Mouse (Mus musculus) kidney, adult 18-20 months (tissue): ENCODE data around the gene Ets1.

Source experiments
- DNase-seq: peaks from one replicate; pipeline ENCODE4 v3.0.0; 2021

The Ets1 gene

DNA sequence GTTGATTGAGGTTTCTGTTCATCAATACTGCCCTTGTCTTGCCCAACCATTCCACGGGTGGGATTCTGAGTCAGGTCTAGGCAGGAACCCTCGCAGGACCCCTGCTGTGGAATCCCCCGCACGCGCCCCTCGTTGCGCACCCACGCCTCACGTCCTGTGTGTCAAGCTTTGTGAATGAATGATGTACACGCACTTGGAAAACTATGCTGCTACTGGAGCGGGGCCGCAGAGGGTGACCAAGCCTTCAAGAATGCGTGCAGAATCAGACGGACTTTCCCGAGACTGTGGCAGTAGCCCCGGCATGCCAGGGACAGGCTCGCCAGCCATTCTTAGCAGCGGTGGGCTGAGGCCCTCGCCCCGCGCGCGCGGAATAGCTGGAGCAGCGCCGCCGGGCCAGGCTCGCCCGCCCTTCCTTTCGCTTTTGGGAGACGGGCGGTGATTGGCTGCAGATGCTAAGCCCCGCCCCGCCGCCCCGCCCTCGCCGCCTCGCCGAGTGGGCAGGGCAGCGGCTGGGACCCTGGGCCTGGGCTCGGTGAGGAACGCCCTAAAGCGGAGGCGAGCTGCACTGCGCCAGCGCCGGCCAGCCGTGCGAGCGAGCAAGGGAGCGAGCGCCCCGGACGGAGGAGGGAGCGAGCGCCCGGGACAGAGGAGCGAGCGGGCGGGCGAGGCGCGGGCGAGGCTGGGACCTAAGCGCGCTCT is 59.6 kb downstream of the Ets1 start:
- peak; percentile 98 for DNase-seq

DNA sequence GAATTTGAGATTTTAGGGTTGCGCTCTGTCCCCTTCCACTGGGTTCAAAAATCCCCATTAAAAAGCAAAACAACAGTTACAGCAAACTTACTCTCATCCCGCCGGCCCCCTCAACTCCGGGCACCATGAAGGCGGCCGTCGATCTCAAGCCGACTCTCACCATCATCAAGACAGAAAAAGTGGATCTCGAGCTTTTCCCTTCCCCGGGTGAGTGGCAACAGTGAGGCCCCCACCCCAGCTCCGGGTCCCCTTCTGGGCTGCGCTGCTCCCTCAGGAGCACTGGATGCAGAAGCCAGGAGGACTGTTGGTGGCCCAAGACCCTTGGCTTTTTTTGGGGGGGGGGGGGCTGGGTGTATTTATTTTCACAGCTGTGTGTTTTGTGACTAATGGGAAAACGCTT is 60.2 kb downstream of the Ets1 start:
- no peak for DNase-seq

DNA sequence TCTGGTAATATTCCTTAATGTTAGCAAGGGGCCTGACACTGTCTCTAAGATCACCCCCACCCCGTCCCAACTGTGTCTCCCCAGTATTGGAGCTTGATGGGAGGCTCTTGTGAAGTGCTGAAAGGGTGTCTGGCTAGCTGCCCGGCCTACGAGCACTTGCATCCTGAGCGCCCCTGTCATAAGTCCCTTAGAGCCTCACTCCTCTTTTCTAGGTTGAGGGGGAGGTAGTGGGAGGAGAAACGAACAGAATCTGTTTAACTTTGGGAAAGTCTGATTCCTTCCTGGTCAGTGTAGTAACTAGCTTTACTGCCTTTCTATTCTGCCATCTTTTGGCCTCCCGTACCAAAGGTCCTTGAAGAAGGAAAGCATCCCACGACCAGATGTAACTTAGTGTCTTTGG is 60.7 kb downstream of the Ets1 start:
- DNase-seq: peak; percentile 64

DNA sequence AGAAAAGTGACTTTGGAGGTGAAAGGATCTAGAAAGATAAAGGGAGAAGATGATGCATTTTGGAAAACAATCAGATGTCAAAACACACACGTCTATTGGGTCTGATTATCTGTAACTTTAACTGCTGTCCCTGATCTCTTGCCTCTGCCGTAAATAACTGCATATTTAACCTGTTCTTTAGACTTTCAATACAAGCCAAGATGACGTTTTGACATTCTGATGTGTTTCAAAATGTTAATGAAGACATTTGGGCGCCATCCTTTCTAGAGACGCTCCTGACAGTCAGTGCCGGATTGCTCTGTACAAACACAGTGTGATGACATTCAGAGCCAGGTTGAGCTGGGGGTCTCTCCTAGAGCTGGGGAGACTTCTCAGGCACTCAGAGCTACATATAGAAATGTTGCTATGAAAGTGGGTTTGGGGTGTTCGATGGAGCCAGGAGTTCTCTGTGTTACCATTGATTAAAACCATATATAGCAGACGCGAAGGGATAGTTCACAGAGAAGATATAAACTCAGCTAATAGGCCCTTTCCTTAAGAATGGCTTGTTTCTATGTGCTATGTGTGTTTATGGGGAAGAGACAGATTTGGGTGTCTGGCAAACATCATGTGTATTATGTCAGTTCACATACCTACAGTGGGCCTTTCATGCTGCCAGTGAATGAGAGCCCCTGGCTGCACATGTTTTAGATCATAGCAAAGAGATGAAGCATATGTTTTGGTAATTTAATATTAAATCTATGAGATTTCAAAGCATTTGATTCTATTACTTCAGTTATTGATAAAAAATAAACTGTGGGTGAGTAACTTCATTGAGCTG is 61.5 kb downstream of the Ets1 start:
- DNase-seq: no peak

DNA sequence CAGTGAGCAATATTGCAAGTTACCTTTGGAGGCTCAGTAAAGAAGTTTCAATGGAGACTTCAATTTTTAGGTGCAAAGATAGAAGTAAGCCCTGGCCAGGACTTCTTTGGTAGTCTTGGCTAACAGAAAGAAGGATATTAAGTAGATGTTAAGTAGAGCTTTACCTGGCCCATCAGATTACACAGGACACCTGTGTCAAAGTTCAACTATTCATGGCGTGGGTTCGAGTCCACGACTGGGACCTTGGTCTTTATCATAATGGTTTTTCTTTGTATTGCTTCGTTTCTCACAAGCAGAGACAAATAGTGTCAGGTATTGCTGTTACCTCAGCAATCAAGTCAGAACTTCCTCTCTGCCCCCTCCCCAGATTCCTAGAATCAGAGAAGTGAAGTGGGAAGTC is 62.7 kb downstream of the Ets1 start:
- DNase-seq: no peak

DNA sequence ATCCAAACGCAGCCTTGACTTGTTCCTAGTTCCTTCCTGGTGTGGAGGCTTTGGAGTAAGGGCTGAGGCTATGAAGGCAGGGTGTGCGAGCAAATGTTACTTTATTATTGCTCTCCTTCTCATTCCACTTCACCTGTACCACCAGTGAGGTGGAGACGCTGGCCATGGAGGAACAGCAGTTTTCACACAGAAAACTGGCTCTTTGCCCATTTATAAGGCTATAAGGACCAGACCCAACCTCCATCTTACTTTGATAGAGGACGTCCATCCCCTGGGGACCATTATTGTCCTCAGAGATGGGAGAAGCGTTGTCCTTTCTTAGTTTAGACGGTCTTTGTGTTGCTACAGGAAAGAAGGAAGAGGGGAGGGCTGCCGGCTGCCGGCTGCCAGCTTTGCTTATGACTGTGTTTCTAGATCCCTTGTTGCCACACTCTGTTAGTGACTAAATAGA is 63.4 kb downstream of the Ets1 start:
- DNase-seq: no peak

DNA sequence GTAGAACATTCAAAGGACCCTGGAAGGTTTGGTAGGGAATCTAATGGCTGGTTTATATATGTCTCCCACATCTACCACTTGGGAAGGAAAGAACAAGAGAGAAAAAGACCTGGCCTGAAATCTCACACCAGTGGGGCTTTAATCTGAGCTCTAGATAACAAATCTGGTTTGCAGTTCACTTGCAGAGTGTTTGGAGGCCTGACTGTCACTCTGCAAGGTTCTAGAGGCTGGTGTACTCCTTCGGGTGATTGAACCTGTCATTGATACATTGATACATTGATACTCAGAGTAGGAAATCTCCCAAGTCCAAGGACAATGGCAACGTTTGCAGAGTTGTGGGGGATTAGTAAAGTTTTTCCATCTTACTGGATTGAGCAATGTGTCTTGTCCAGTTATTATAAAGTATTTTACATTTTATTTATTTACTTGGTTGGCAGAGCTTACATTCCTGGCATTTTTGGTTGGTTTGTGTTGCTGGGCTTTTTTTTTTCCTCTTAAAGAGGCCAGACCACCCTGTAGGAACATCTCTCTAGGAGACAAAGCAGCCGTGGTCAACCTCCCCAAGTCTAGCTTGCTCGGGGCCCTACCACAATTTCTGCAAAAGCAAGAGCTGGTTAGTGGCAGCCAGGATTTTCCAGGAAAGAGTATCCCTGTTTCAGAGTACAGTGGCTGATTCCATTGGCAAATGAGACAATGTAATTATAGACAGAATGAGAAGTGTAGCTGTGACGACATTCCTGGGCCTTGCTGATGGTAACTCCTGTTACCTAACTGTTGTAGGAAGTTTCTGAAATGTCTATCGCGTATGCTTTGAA is 64.3 kb downstream of the Ets1 start:
- DNase-seq: no peak

DNA sequence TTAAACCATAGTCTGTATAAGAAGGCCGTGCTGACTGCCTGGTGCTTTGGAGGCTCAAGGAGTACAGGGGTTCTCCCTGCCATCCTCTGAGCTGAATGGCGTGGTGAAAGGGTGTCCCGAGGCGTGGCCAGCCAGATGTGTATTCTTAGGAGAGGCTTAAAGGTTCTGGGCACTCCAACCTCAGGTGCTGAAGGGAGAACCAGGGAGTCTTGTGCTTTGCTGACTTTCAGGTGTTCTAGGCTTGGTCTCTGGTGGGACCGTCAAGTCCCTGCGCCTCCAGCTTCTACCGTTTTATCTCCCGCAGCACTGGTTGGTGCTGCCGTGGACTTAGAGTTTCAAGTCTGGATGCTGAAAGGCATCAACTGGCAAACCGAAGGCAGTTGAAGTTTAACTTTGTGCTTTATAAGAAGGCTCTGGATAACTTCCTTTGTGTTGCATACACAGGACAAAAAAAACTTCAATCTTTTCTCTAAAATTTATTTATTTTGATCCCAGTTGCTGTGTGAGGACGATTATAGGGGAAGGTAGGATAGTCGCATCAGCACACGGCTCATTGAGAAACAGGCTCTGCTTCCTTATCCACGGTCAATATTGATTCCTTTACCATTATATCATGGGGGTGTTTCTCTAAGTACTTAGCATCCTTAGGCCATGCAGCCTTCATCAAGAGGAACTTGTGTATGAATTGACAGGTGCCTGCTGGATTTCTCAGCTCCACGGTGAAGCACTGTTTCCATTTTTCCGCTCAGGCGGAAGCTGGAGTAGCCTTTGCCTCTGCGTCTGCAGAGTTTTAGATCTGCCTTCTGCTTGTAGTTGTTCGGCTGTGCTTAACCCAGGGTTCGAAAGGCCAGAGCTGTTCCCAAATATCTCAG is 65.3 kb downstream of the Ets1 start:
- DNase-seq: no peak

DNA sequence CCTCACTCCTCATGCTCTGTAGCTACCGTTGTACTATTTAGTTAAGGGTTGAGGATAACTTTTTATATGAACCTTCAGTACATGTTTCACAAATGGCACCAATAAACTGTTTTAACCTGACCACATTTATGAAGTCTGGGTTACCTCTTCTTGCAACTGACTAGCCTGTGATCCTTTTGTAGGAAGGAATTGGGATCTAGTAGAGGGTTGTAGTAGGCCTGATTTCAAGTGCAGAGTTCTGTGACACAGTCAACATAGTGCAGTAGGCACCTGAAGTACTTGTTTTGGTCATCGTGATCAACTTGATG is 65.9 kb downstream of the Ets1 start:
- DNase-seq: no peak

DNA sequence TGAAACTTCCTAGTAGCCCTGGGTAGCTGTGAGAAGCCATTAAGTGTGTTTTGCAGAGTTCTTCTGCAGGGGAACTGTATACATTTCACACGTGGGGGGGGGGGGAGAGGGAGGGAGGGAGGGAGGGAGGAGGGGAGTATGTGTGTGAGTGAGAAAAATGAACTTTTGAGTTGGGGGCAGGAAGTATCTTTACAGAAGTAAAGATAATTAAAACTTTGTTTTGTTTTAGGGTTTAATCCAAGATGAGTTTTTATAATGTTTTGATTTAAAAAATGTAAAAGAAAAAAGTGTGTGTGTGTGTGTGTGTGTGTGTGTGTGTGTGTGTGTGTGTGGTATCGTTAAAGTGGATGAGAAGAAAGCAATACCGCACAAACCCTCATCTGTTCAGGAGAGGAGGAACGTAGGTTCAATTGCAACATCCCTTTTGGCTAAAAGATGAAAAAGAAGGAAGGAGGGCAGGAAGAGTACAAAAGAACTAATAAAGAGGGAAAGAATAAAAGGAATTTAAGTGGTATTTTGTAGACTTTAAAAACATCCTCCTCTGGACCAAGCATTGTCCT is 66.9 kb downstream of the Ets1 start:
- DNase-seq: no peak

DNA sequence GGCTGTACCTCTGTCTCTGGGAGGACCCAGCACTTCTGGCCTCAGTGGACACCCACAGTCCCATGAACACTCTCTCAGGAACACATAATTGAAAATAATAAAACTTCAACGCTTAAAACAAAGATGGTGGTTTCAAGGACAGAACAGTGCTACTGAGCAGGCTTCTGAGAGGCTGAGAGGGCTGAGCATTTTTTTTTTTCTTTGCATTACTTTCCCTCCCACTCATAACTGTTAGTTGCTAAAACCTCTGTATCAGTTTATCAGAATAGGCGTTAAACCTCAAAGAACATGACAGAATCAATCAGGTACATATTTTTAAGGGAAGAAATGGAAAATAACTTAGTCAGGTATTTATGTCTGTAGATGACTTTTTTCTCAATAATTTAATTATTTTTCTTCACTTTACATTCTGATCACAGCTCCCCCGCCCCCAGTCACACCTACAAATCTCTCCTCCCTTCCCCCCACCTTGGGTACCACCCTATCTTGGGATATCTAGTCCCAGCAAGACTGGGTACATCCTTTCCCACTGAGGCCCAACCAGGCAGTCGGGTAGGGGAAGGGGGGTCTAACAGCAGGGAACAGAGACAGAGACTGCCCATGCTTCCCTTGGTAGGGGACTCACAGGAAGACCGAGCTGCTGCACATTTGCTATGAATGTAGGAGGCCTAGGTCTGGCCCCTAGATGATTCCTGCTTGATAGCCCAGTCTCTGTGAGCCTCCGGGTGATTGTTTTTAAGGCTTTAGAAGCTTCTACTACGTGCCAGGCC is 68.1 kb downstream of the Ets1 start:
- no peak for DNase-seq

DNA sequence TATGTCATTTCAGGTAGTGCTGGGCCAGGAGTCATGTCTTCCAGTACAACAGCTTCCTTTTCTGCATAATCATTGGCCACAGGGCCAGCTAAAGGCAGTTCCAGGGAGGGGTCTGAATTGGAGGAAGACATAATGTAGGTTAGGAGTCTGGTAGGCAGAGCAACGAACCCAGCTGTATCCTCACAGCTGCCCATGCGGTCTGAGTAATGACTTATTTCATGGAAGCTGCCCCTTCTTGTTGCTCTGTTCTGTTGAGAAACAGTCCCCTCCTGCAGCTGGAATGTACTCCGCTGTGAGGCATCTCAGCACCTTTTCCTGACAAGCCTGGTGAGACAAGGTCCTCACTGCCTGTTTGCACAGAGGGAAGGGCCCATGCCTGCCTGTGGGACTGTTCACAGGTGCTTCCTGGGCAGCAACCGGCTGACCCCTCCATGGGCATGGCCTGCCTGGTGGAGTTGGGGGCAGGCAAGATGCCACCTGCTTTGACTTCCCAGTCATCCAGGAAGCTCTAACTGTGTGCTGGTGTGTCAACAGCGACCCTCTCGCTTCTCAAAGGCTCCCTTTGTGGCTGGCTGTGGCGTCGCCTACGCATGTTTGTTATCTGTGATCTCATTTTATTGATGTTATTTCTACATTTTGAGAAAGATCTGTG is 69.9 kb downstream of the Ets1 start:
- no peak for DNase-seq

DNA sequence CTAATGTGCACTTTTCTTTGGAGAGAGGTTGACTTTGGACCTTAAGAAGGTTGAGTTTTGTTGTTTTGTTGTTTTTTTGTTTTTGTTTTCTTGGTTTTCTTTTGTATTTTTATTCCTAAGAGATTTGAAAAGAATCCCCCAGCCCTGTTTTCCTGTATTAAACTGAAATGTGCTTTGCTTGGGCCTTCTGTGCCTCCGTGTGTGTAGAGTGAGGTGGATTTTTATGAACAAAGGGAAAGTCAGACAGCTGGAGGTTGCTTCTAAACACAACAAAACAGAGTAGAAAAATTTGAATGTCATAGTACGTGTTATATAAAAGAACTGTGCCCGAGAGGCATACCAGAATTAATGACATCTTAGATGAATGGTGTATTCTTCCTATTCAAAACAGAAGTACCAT is 71.4 kb downstream of the Ets1 start:
- DNase-seq: no peak

DNA sequence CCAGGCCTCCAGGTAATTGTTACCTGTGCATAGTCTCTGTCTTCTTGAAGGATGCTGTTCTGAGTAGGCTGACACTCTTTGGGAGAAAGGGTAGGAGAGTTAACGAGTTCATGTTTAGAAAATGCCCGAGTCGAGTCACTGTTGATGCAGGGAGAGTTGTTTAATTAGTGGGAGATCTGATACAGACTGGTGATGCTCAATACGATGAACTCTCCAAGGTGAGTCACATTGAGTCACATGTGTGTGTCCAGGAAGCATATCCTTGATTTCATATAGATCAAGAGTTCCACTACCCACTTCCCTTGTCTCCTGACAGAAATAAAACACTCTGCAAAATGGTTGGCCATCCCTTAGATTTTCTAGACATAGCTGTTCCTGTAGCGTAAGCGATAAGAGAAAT is 72.5 kb downstream of the Ets1 start:
- DNase-seq: no peak

DNA sequence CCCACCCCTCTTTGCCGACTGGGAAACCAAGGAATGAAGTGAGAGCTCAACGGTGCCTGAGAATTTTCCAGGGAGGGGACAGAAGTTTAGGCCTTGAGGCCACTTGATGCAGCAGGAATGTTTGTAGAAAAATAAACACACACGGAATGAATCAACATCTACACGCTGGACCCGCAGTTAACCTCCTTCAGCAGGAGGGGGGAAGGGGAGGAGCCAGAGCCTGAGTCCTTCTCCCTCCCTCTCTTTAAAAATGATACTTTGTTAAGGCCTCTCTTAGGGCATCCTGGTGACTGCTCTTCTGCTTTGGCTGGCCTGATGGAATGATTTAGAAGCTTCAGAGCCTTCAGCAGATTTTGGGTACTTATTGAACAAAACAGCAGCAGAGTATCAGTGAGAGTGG is 73.3 kb downstream of the Ets1 start:
- DNase-seq: no peak

DNA sequence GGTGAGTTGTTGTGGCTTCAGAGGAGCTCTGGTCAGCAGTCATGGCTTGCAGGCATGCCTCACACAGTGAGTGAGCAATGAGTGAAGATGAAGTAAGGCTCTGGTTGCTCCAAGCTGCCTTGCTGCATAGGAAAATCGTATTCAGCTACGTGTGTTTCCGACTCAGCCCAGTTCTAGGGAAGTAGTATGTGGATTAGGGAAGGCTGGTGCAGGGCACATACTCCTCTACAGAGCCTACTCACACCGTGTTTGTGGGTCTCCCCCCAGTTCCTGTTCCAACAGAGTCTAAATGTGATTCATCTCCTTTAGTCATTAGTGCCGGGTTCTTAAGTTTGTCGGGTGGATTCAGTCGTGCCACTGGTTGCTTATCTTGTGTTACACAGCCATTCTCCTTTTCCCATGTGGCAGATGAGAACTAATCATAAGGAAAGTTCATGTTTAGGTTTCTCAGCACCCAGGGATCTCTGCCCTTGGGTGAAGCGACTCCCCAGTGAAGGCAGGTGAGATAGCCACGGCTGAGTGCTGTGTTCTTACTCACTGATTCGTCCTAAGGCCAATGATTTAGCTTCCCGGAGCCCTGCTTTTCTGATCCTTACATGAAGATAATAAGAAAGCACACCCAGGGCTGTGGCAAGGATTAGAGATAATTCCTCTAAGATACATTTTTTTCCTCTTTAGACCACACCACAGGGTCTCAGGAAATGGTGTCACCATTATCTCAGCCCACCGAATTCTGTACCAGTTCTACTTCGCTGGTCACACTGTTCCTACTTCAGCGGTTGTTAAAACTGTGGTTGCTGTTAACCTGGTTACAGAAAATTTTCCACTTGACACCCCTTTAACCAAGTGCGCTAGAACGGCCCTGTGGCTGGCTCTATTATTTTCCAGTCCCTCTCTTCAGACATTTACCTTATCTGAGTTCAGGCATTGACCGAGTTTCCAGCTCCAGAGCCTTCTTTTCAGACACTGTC is 74.0 kb downstream of the Ets1 start:
- DNase-seq: no peak

DNA sequence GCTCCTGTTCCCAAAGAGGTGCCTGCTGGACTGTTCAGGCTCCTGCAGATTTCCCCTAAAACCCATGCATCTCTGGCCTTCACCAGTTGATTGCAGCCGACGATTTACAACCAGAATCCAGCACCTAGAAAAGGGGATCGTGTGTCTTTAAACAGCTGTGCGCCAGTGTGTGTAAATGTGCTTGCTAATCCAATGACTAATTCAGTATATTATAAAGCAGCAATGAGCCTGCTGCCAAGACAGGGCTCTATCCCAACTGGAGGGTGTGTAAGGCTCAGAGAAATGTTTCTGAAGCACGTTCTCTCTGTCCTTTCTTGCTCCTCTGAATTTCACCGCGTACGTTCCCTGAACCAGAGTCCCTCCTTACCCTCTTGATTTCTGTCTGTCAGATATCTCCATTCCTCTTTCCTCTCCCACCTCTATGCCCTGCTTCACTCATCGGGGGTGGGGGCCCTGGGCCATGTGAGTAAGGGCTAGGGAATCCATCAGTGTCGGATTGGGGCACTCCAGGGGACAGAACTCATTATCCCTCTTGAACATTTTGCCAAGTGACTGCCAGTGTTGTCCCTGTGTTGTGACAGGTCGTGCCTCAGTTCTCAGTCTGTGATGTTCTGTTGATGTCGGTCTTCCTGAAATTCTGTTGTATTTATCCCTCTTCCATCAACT is 75.1 kb downstream of the Ets1 start:
- DNase-seq: no peak

DNA sequence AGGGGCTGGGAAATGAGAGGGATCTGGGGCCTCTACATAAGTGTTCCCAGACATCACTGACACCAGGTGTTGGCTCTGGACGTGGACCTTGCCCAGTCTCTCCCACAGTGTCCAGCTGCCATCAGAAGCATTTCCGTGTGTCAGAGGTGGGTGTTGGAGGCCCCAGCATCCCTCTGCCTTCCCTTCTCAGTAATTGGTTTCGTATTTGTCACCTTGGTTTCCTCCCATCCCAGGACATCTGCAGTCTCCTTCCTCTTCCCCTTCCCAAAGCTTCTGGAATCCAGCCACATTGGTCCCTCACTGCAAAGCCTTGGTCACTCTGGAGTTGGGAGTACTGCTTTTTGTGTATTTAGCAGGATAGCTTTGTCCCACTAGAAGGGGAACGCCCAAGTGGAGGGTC is 75.7 kb downstream of the Ets1 start:
- DNase-seq: no peak

DNA sequence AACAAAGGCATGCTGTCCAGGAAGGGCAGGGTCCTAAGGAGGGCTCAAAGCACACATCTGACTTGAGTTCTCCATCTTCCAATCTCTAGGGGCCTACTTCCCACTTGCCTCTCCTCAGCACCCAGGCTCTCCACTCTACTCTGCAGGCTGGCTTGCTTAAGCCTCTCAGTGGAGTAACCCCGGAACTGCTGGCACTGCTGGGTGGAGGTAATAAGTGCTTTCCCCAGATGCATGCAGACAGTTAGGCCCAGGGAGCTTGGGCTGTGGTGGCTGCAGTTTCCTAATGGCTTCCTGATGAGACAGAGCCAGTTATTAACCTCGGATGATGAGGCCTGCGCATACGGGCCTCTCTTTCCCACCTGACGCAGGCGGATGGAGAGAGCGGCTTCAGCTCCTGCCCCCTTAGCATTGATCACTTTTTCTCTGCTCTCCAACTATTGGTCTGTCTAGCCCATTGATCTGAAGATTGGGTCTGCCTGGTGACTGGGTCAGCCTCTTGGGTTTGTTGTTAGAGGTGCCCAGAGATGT is 76.4 kb downstream of the Ets1 start:
- DNase-seq: no peak
